Mouse (Mus musculus) kidney, adult 8-10 months (tissue): Measurements from ENCODE around the gene Pknox1.
A peak's percentile ranks its signal among the peaks of the same experiment; 100 is the strongest.
"Not testable (repeated sequence)": the region's sequence is repeated elsewhere in the genome, so short reads cannot be mapped to it uniquely, and the experiment has no call there.

Experiments used
- DNase-seq, 2 experiments: peaks; one replicate each; pipeline ENCODE4 v3.0.0; 2022

The Pknox1 gene

GRCm38 (mm10) chr17:31564015-31564857, at the start of gene Pknox1:
TSS of gene Pknox1 (plus strand) at chr17:31564734.
- peak; percentile 99 to 100 for DNase-seq

- DNase-seq = no peak
These were observed 45.1 kb upstream of the Pknox1 start for GRCm38 (mm10) chr17:31519344-31519945.

GRCm38 (mm10) chr17:31519946-31520838, 44.3 kb upstream of the Pknox1 start, which contains the start of the genes Wdr4 and Ndufv3:
TSS of gene Wdr4 (minus strand) at chr17:31519980.
TSS of gene Ndufv3 (plus strand) at chr17:31520115.
- DNase-seq = peak; percentile 100

GRCm38 (mm10) chr17:31520895-31521294, 43.6 kb upstream of the Pknox1 start:
- peak; percentile 59 to 74 for DNase-seq

GRCm38 (mm10) chr17:31521948-31522347, 42.6 kb upstream of the Pknox1 start:
- DNase-seq = no peak

- no peak for DNase-seq
These were observed 39.4 kb upstream of the Pknox1 start for GRCm38 (mm10) chr17:31525114-31525513.

- DNase-seq = no peak
These were observed 38.7 kb upstream of the Pknox1 start for GRCm38 (mm10) chr17:31525816-31526215.

GRCm38 (mm10) chr17:31529314-31529713, 35.2 kb upstream of the Pknox1 start:
- DNase-seq = peak; percentile 49 to 70

- DNase-seq = no peak
These were observed 32.9 kb upstream of the Pknox1 start for GRCm38 (mm10) chr17:31531441-31532158.

- DNase-seq = peak in 1 of 2 experiments; percentile 49
These were observed 32.2 kb upstream of the Pknox1 start for GRCm38 (mm10) chr17:31532331-31532730.

- DNase-seq = peak; percentile 65 to 70
These were observed 29.2 kb upstream of the Pknox1 start for GRCm38 (mm10) chr17:31535358-31535757.

- DNase-seq = peak; percentile 62 to 72
These were observed 28.5 kb upstream of the Pknox1 start for GRCm38 (mm10) chr17:31535871-31536629.

- DNase-seq = no peak
These were observed 24.4 kb upstream of the Pknox1 start for GRCm38 (mm10) chr17:31540101-31540500.

GRCm38 (mm10) chr17:31540809-31541459, 23.6 kb upstream of the Pknox1 start:
- DNase-seq = no peak

GRCm38 (mm10) chr17:31541460-31541831, 23.1 kb upstream of the Pknox1 start:
- peak; percentile 42 to 60 for DNase-seq

GRCm38 (mm10) chr17:31543574-31543973, 21.0 kb upstream of the Pknox1 start:
- DNase-seq = no peak

GRCm38 (mm10) chr17:31546444-31547196, 17.9 kb upstream of the Pknox1 start:
- no peak for DNase-seq

GRCm38 (mm10) chr17:31547974-31548373, 16.6 kb upstream of the Pknox1 start:
- DNase-seq = no peak

GRCm38 (mm10) chr17:31549389-31549788, 15.1 kb upstream of the Pknox1 start:
- DNase-seq = no peak

- not testable (repeated sequence) for DNase-seq
These were observed 11.9 kb upstream of the Pknox1 start for GRCm38 (mm10) chr17:31552601-31553000.
